Mouse (Mus musculus) left cerebral cortex, postnatal 10 days (tissue): ENCODE measurements around the gene Afdn. TPM values are rescaled to one million over a fixed set of nuclear protein-coding genes. Genes with fewer than 3 reads are reported as not detected.
"Not testable (repeated sequence)": the region's sequence is repeated elsewhere in the genome, so short reads cannot be mapped to it uniquely, and the experiment has no call there.

ENCODE experiments used
- DNase-seq, 2 experiments: peaks; one replicate each; pipeline ENCODE4 v3.0.0; 2021 to 2022; ENCODE audit warnings: low spot score in 2 of 2, mixed read lengths in 1 of 2; ENCODE audit errors: extremely low spot score in 1 of 2
- intact Hi-C: fragments of 180-260 bp; cut with DNase I; formaldehyde crosslinking; loops from one replicate; pipeline ENCODE4 v1.15.1; 2025
- total RNA-seq, 2 experiments: library from RNA; stranded (reverse); gene quantifications; 2 replicates each; pipeline ENCODE4 v1.2.3; 2021

Afdn gene
- total RNA-seq, 2 experiments from 2014 or later = 126 to 138 TPM

DNA sequence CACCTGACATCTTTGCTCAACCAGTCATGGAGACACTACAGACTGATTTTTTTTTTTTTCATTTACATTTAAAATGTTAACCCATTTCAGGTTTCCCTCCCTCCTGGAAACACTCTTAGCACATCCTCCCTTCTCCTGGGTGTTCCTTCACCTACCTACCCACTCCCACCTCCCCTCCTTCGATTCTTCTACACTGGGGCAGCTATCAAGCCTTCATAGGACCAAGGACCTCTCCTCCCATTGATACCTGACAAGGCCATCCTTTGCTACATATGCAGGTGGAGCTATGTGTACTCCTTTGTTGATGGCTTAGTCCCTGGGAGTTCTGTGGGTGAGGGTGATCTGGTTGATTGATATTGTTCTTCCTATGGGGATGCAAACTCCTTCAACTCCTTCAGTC is 147.3 kb downstream of the Afdn start:
- intact Hi-C loops = no loop called here

GRCm38 (mm10) chr17:13913951-13914350 is 153.6 kb downstream of the Afdn start:
- intact Hi-C loops = no loop called here
- DNase-seq = no peak

More for the DNA sequence above, 147.3 kb downstream of the Afdn start:
- DNase-seq = no peak

- no peak for DNase-seq
- intact Hi-C loops = no loop called here
These were observed 154.2 kb downstream of the Afdn start for GRCm38 (mm10) chr17:13914531-13914930.

- DNase-seq = no peak
These were observed 160.4 kb downstream of the Afdn start for GRCm38 (mm10) chr17:13920771-13921170.

GRCm38 (mm10) chr17:13923418-13923817 is 163.1 kb downstream of the Afdn start:
- intact Hi-C loops = no loop called here
- no peak for DNase-seq

More at GRCm38 (mm10) chr17:13920771-13921170, 160.4 kb downstream of the Afdn start:
- intact Hi-C loops = no loop called here

DNA sequence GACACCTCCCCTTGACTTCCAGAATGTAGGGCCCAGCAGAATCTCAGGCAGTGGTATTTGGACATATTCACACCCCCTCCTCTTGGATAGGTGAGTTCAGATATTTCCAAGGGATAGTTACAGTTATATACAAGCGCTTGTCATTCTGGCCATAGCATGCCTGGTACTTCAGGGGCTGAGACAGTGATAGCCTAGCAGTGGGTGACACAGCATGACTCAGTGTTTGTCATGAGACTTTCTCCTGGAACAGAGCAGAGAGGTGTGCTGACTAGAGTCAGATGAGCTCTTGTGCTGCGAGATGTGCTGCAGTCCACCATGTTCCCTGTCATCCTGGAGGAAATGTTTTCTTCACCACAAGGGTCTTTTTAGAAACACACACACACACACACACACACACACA is 164.2 kb downstream of the Afdn start:
- no peak for DNase-seq
- intact Hi-C loops = no loop called here

- intact Hi-C loops = no loop called here
- DNase-seq = no peak
These were observed 165.6 kb downstream of the Afdn start for GRCm38 (mm10) chr17:13925931-13926330.

DNA sequence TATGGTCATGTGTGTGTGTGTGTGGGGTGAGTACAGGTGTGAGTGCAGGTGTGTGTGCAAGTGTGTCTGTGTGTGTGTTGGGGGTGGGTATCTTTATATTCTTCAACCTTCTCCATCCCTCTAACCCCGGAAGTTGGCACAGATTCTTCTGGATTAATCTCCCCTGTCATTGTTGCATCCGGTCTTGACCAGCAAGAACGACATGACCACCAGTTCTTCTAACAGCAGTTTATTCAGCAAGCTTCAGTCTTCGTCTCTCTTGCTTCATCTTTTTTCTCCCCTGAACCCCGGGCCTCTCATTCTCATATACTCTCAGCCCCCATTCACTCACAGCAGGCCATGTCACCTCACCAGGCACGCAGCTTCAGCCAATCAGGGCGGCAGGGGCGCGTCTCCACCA is 170.1 kb downstream of the Afdn start:
- no peak for DNase-seq
- intact Hi-C loops = no loop called here

- DNase-seq, intact Hi-C loops: not testable (repeated sequence)
These were observed 175.0 kb downstream of the Afdn start for GRCm38 (mm10) chr17:13935364-13935763.

- DNase-seq = no peak
- intact Hi-C loops = no loop called here
These were observed 177.4 kb downstream of the Afdn start for GRCm38 (mm10) chr17:13937787-13938186.

GRCm38 (mm10) chr17:13938652-13939051 is 178.3 kb downstream of the Afdn start:
- intact Hi-C loops = no loop called here
- no peak for DNase-seq

DNA sequence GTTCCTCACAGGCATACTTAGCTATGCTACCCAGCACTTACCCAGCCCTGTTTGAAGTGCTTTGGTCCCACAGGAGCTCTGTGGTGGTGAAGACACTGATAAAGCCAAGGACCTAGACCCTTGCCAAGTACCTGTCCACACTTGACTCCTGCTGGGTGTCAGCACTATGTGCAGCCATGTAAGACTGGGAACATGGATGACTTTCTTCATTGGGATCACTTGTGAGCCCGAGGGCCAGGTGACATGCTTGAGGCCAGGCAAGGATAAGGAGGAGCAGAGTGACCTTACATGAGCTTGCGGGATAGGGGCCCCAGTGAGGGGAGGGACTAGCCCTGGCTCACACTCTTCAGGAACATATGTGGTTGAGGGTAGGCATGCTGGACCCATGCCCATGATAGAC is 178.9 kb downstream of the Afdn start:
- DNase-seq, intact Hi-C loops: not testable (repeated sequence)

DNA sequence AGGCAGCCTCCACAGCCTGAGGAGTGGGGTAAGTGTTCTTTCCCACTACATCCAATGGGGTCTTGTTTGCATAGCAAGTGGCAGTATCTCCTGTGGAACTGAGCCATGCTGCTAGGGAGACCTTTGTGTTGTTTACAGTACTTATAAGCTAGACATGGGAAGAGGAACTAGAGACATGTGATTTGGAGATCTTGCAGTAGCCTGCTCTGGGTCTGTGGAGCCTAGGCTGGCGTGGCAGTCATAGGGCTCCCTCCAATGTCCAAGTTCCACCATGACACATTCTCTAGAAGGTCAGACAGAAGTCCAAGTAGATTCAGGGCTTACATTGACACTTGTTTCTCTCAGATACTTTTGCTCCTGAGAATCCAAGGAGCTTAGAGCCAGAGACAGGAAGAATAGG is 180.1 kb downstream of the Afdn start:
- no peak for DNase-seq
- intact Hi-C loops = loop anchor here (5.0 kb wide), 1 partner anchor 83 kb away; no protein-coding TSS in a partner anchor

- DNase-seq, intact Hi-C loops: not testable (repeated sequence)
These were observed 187.7 kb downstream of the Afdn start, which contains the start of gene Gm7168 for GRCm38 (mm10) chr17:13948073-13948472. Gm7168 (plus strand) TSS chr17:13948373.

DNA sequence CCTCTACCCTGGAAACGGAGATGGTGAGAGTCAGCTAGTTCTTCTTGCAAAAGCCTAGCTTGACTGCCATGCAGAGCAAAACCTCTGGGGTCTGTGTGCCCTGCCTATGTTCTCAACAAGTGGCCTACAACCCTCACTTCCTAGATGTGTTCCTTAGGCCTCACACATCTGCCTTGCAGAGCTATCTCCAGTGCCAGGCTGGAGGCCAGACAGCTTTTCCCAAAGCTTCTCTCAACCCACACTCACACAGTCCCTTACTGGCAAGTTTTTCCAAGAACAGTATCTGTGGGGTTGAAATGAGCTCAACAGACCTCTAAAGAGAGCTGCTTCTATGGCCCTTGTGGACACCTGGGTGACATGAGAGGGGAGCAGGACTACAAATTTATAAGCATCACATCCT is 191.2 kb downstream of the Afdn start:
- DNase-seq, intact Hi-C loops: not testable (repeated sequence)

Other genes starting within 250 kb of the Afdn start
- 10 to 100 TPM; 13.6 to 17.9 TPM for gene Tcte2, start 1.3 kb downstream of the Afdn start, total RNA-seq
- not detected for gene Gm7168, start 187.8 kb downstream of the Afdn start, total RNA-seq
- not detected for gene Gm7356, start 243.2 kb downstream of the Afdn start, total RNA-seq